Mouse (Mus musculus) induced T-regulatory cell, adult 2 months (primary cell): ENCODE measurements around the gene Gm16253.
A peak's percentile ranks its signal among the peaks of the same experiment; 100 is the strongest.

Experiments
- DNase-seq: peaks from one replicate; pipeline ENCODE4 v3.0.0-alpha.2; 2012; ENCODE audit warnings: low read depth

Gm16253 gene

DNA sequence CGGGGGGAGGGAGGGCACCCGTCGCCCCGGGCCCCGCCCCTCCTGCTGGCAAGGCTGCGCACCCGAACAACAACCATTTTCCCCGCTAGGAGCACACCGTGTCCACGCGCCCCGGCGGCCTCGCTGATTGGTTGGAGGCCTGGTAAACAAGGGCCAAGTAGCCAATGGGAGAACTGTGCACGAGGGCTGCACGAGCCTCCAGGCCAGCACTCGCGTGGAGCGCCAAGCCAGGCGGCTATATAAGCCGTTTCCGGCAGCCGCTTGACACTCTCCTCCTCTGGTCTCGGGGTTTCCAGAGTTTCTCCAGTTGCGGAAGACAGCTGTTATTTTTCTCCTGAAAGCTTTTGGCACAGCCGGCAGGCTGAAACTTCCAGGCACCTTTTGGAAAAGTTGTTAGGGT lies 19.1 kb upstream of the Gm16253 start, which contains the start of gene Txnip:
Txnip (plus strand) TSS at position 264 of the 400 bp plus-strand sequence.
- DNase-seq = peak; percentile 99

DNA sequence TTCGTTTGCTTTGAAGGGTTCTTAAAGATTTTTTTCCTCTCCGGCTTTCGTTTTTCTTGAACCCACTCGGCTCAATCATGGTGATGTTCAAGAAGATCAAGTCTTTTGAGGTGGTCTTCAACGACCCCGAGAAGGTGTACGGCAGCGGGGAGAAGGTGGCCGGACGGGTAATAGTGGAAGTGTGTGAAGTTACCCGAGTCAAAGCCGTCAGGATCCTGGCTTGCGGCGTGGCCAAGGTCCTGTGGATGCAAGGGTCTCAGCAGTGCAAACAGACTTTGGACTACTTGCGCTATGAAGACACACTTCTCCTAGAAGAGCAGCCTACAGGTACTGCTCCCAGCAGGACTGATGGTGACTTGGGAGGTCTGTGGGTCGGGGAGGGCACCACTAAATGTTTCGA lies 18.6 kb upstream of the Gm16253 start:
- DNase-seq = no peak

DNA sequence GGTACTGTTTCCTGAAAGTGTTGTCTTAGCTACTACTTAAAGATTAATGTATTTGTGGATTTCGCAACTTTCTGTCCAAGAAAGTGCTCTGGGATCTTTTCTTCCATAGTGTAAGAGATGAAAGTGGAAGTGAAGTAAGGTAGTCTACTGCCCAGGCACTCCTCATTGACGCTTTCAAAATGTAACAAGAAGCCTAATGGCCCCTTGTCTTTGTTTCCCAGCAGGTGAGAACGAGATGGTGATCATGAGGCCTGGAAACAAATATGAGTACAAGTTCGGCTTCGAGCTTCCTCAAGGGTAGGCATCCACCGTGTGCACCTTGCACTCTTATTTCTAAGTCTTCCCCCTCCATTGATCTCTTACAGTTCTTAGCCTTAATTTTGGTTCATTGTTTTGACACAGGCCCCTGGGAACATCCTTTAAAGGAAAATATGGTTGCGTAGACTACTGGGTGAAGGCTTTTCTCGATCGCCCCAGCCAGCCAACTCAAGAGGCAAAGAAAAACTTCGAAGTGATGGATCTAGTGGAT lies 18.1 kb upstream of the Gm16253 start:
- DNase-seq = peak; percentile 56

DNA sequence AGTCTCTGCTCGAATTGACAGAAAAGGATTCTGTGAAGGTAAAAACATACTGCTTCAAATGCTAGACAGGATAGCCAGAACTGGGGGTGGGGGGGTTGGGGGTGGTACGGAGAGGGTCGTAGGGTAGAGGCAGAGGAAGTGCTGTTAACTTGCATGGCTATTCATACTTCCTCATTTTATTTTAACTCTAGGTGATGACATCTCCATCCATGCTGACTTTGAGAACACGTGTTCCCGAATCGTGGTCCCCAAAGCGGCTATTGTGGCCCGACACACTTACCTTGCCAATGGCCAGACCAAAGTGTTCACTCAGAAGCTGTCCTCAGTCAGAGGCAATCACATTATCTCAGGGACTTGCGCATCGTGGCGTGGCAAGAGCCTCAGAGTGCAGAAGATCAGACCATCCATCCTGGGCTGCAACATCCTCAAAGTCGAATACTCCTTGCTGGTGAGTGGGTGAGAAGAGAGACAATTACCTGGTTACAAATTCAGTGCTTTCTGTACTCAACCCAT lies 17.3 kb upstream of the Gm16253 start:
- DNase-seq = no peak

DNA sequence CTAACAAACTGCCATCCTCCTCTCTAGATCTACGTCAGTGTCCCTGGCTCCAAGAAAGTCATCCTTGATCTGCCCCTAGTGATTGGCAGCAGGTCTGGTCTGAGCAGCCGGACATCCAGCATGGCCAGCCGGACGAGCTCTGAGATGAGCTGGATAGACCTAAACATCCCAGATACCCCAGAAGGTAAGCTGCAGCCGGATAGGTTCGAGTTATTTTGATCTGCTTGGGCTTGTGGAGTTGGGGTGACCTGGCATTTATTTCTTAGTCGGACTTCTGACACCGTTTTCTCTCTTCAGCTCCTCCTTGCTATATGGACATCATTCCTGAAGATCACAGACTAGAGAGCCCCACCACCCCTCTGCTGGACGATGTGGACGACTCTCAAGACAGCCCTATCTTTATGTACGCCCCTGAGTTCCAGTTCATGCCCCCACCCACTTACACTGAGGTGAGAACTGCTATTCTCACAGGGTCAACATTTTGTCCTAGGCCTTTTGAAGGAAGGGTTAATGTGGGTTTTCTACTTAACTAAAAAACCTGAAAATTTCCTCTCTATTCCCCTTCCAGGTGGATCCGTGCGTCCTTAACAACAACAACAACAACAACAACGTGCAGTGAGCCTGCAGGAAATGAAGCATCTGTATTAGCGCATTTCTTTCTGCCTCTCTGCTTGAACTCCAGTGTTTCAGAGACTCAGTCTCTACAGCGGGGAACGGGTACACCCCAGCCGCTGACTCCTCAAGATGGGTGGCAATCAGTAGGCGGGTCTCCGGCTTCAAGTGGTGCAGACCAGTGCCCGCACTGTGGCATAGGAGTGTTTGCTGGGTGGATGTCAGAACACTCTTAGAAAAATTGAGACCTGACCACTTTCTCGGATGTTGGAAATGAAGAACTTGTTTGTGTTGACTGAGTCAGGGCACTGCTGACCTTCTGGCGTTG lies 16.6 kb upstream of the Gm16253 start:
- no peak for DNase-seq

DNA sequence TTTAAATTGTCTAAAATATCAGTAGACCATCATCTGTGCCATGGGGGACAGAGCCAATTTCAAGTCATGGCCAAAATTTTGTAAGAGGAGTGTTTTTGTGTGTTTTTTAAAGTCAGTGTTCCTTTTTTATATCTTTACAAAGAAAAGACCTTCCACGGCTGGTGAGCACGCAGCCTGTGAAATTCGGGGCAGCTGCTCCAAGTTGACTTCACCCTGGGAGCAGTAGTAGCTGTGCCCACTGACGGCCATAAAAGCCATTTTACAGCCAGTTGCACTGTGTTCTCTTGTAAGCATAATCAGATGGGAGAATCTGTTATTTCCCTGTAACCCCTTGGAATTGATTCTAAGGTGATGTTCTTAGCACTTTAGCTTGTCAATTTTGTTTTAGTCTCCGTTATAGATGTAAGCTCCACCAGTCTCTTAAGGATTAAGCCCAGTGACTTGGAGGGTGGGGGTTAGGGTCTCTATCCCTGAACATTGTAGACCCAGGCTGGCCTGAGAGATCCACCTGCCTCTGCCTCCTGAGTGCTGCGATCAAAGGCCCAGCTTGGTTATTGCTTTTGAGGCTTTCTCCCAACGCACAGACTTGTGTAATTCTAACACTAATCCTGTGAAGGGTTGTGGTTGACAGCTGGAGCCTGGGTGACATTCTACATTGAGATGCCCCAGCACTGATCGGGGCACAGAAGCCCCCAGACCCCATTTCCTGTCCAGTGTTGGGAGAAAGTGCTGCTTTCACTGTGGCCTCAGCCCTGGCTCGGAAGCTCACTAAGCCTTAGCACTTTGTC lies 15.7 kb upstream of the Gm16253 start:
- no peak for DNase-seq

DNA sequence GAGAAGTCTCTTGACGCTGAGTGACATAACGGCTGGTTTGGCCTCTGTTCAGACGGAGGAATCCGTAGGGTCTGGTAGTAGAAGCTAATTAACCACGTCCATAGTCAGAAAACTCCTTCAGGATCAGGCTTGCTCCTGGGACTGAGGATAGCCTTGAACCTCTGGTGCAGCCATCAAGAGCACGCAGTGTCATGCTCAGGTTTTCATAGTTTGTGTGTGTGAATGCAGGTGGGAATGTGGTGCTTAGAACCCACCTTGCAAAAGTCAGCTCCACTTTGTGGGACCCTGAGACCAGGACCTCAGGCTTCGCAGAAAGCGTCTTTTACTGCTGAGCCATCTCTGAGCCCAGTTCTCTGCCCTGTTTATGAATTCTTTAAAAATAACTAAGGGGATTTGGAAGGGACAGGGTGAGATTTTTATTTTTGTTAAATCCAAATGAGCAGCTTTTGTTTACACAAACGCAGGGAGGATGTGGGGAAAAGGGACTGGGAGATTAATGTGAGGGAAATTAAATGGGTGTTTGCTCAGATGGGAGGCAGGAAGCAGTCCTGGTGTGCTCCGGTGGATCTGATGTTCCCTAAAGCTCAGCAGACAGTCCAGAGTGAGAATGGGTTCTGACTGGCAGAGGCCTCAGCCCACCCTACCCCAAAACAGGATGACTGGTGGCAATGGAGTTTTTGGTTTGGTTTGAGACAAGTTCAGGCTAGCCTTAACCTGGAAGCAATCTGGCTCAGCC lies 14.7 kb upstream of the Gm16253 start:
- DNase-seq = no peak

DNA sequence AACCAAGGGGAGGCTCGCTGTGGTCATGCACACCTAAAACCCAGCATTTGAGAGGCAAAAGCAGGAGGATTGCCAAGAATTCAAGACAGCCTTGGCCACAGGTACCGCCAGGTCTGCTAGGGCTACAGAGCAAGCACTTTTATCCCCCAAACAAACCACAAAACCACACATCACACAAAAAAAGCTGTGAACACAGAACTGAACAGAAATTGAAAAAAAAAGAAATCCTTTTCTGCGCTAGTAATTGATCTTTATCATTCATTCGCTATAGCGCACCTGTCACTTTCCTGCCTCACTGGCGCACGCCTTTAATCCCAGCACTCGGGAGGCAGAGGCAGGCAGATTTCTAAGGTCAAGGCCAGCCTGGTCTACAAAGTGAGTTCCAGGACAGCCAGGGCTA lies 13.5 kb upstream of the Gm16253 start:
- peak; percentile 76 for DNase-seq

DNA sequence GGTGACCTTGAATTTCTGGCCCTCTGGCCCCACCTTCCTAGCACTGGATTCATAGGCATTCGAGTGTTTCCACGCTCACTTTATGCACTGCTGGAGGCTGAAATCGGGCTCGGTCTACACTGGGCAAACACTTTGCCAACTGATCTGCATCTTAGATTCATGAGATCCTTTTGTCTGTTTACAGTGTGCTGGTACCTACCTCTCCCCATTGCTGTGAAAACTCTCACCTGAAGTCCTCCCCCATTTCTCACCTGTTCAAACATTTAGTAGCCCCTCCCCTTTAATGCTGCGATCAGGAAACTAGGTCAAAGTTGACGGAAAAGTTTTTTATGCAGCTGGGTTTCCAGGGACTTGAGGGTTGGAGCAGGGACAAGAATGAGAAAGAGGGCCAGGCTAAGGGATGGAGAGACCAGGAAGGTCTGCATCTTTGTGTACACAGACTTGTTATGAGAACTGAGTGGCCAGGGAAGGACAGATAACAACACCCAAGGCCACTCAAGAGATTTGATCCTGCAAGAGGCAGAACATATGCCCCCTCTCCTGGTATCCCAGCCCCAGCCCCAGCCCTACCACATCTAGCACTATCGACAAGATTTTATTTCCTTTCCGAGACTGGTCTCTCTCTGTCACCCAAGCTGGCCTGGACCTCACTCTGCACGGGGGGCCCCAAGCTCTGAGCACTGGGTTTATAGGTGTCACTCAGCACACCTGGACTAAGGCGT lies 12.7 kb upstream of the Gm16253 start:
- DNase-seq = no peak

DNA sequence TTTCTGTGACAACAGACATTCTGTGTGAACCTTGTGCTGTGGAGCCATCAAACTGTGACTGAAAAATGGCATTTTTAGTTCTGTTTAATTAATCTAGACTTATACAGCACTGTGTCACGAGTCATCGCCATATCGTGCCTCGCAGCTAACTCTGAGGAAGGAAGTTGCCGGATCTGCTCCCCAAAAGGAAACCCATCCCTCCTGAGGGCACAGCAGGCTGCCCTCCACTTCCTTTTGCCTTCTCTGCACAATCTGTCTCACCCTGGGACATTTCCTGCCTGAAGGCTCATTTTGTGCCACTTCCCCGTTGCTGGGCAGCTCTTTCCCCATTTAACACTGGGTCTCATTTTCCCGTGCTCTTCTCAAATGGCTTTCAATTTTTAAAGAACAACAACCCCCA lies 12.2 kb upstream of the Gm16253 start:
- DNase-seq = peak; percentile 77

DNA sequence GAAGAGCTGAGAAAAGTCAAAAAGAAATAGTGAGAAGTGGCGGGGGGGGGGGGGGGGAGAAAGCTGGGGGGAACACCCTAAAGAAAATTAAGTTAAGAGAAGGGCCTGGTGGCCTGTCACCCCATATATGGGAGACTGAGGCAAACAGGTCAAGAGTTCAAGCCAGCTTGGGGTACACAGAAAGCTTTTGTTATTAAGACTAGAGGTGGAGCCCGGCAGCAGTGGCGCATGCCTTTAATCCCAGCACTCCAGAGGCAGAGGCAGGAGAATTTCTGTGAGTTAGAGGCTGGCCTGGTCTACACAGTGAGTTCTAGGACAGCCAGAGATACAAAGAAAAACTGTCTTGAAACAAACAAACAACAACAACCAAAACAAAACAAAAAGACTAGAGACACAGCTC lies 11.7 kb upstream of the Gm16253 start:
- no peak for DNase-seq

DNA sequence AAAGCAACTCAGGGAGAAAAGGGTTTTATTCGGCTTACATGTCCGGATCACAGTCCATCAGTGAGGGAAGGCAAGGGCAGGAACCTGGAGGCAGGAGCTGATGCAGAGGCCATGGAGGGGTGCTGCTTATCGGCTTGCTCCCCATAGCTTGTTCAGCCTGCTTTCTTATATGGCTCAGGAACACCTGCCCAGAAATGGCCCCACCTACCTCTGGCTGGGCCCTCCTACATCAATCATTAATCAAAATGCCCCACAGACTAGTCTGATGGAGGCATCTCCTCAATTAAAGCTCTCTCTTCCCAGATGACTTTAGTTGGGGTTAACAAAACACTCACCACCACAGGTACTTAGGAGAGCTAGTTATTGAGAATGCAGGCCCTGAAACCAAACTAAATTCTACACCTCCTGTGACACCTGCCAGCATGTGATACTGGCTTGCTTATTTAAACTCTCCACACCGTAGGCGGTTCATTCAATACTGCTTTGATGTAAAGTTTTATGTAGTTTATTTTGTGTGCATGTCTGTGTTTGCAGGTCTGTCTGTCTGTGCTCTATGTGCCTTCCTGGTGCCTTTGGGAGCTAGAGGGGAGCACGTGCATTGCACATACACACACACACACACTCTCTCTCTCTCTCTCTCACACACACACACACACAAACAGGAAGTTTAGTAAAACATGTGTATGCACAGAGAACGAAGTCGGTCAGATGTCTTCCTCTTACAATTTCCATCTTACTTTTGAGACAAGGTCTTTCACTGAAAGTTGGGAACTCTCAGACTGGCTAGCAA lies 9.9 kb upstream of the Gm16253 start:
- peak; percentile 57 for DNase-seq

DNA sequence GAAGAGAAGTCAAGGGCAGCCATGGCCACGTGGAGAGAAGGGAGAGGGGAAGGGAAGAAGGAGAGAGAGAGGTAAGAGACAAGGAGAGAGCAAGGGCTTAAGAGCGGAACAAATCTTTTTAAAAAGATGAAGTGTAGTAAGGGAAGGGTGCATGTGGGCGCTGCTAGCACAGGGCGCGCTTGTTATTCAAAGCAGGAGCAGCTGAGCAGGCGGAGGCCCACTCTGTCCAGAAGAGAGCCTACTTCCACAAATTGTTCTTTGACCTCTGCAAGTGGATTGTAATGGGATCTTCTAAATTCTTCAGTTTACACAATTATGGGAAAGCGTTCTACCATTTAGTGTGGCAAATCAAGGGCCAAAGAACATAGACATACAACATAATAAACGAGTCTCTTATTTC lies 8.2 kb upstream of the Gm16253 start:
- no peak for DNase-seq

DNA sequence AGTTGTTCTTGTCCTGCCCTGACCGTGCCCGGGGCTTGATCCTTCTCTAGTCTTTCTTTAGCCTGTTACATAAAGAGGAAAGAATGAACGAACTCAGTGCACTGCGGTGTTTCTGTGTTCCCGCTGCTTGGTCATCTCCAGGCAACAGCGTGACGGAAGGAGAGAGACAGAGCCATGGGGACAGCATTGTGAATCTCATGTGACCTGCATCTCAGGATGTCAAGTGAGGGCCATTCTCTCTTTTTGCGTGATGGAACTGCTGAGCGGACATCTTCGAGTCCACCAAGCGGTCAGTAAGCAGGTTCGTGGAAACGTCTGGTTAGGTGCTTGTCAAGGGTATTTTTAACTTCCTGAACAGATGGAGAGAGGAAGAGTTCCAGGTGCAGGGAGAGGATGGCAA lies 7.3 kb upstream of the Gm16253 start:
- DNase-seq = no peak

DNA sequence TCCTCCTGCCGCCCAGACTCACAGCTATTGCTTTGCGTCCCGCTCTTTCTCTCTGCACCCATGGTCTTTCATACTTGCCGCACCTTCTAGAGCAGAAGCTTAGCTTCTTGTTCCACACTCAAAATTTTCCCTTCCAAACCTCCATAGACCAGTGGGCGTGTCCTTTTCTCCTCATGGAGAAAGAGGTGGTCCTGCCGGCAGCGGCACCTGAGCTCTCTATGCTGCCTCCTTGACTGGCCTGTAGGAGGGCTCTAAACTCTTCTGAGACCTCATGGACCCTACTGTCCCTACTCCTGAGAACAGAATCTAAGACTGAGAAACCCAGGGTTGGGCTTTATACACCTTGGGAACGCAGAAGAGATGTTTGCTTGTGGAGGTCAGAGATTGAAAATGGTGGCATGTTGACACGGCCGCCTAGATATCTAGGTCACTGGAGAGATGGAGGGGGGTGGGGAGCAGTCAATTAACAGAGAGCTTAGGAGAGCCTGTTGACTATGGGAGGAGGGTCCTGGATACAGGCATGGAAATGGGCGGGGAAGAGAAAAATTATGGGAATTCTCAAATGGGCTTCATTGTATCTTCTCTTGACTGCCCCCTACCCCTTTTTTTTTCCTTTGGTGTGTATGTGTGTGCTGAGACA lies 6.7 kb upstream of the Gm16253 start:
- no peak for DNase-seq

DNA sequence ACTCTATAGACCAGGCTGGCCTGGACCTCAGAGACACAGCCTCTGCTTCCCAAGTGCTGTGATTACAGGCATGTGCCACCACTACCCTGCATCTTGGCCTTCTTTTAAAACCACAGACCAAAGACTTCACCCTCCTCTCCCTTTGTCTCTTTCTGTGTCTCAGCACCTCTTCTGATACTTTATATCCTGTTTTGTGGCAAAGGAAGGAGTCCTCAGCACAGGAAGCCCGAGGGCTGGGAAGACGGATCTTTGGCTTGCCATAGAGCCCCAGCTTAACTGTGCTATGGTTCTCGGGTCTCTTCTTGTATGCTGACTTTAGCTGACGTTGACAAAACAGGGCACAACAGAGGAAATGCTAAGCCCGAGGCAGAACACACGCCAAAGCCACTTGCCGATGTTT lies 6.1 kb upstream of the Gm16253 start:
- DNase-seq = no peak

DNA sequence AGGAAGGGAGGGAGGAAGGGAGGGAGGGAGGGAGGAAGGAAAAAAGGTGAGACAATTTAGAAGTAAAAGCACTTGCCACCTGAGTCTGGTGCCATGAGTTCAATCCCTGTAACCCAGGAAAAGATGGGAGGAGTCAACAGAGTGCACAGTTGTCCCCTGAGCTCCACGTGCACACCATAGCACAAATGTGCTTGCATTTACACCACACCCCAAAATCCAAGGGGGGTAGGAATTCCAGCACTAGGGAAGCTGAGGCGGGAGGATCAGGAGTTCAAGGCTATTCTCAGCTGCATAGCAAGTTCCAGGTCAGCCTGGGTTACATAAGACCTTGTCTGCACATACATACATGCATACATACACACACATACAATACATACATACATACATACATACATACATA lies 5.4 kb upstream of the Gm16253 start:
- no peak for DNase-seq

DNA sequence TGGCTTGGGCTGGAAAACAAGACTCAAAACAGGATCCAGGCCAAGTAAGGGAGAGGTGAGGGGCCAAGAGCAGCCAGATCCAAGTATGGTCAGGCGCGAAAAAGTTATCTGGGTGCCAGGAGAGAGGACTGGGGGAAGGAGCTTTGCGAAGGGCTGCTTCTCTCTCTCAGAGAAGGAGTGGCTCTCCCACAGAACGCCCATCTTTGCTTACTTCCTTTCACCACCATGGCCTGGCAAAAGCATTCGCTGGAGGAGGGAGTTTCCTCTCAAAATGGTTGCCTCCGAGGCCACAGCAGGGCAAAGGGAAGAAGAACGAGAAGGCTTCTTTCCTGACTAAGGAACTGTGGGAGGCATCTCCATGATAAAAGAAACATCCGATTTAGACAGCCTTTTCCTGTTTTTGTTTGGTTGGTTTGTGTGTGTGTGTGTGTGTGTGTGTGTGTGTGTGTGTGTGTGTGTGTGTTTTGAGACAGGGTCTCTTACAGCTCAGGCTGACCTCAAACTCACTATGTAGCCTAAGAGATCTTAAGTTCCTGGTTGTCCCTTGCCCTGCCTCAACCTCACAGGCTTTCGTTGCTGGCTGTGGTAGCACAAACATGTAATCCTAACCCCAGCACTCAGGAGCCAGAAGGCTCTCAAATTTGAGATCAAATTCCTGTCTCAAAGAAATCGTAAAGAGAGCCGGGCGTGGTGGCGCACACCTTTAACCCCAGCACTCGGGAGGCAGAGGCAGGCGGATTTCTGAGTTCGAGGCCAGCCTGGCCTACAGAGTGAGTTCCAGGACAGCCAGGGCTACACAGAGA lies 4.7 kb upstream of the Gm16253 start:
- DNase-seq = no peak
